Mouse (Mus musculus) heart, postnatal 0 days (tissue): Measurements from ENCODE around the gene Scamp2.

Experiments
- CTCF ChIP-seq: IDR thresholded peaks from 2 replicates; pipeline ENCODE4 v1.5.1; 2016; ENCODE audit warnings: antibody characterized with exemption, control low read depth, low read depth
- EP300 ChIP-seq: IDR thresholded peaks from 2 replicates; pipeline ENCODE4 v1.6.1; 2016; ENCODE audit warnings: antibody characterized with exemption, low read depth

- no peak for TF ChIP-seq CTCF
- TF ChIP-seq EP300 = no peak
Measured at GRCm38 (mm10) chr9:57637272-57637671, 76.5 kb downstream of the Scamp2 start.
